Mouse (Mus musculus): ENCODE data around the gene Eif1. TPM values are rescaled to one million over a fixed set of nuclear protein-coding genes. Genes with fewer than 3 reads are reported as not detected.
"Not testable (repeated sequence)": the region's sequence is repeated elsewhere in the genome, so short reads cannot be mapped to it uniquely, and the experiment has no call there.

Eif1 gene
- 1,000 to 10,000 TPM in 3 of 4 experiments, 100 to 1,000 TPM in 1; 987 to 1,365 (median 1,077) TPM for total RNA-seq (2022)

GRCm38 (mm10) chr11:100319492-100320171 is at the start of gene Eif1:
Gene Eif1, plus strand, starts transcription at chr11:100319885.
- peak; percentile 100 for DNase-seq

- DNase-seq, result no peak
Observed at GRCm38 (mm10) chr11:100271878-100272277, 47.8 kb upstream of the Eif1 start.

- DNase-seq, result no peak
Observed at GRCm38 (mm10) chr11:100274719-100275118, 45.0 kb upstream of the Eif1 start.

- DNase-seq, result no peak
Observed at GRCm38 (mm10) chr11:100275466-100275865, 44.2 kb upstream of the Eif1 start.

GRCm38 (mm10) chr11:100277726-100278480 is 41.8 kb upstream of the Eif1 start:
- DNase-seq, result no peak

- no peak for DNase-seq
Observed at GRCm38 (mm10) chr11:100278759-100279158, 40.9 kb upstream of the Eif1 start.

- DNase-seq, result peak; percentile 55
Observed at GRCm38 (mm10) chr11:100281596-100282544, 37.8 kb upstream of the Eif1 start.

GRCm38 (mm10) chr11:100282549-100282948 is 37.1 kb upstream of the Eif1 start:
- DNase-seq, result peak; percentile 54

GRCm38 (mm10) chr11:100284988-100285387 is 34.7 kb upstream of the Eif1 start:
- DNase-seq, result no peak

GRCm38 (mm10) chr11:100287024-100287423 is 32.7 kb upstream of the Eif1 start:
- DNase-seq, result no peak

- no peak for DNase-seq
Observed at GRCm38 (mm10) chr11:100288942-100289341, 30.7 kb upstream of the Eif1 start.

- no peak for DNase-seq
Observed at GRCm38 (mm10) chr11:100290235-100290634, 29.4 kb upstream of the Eif1 start.

- no peak for DNase-seq
Observed at GRCm38 (mm10) chr11:100292884-100293283, 26.8 kb upstream of the Eif1 start.

- DNase-seq, result no peak
Observed at GRCm38 (mm10) chr11:100295308-100295707, 24.4 kb upstream of the Eif1 start.

GRCm38 (mm10) chr11:100297801-100298200 is 21.9 kb upstream of the Eif1 start:
- no peak for DNase-seq

GRCm38 (mm10) chr11:100298274-100299036 is 21.2 kb upstream of the Eif1 start:
- DNase-seq, result no peak

- no peak for DNase-seq
Observed at GRCm38 (mm10) chr11:100300293-100300692, 19.4 kb upstream of the Eif1 start.

GRCm38 (mm10) chr11:100301292-100301691 is 18.4 kb upstream of the Eif1 start:
- no peak for DNase-seq

GRCm38 (mm10) chr11:100307900-100308299 is 11.8 kb upstream of the Eif1 start:
- no peak for DNase-seq

- DNase-seq, result not testable (repeated sequence)
Observed at GRCm38 (mm10) chr11:100308672-100309071, 11.0 kb upstream of the Eif1 start.

- DNase-seq, result no peak
Observed at GRCm38 (mm10) chr11:100311656-100312055, 8.0 kb upstream of the Eif1 start.

All from adrenal gland, adult 8-10 months (tissue).